Mouse (Mus musculus): ENCODE results near the gene Isoc2a. TPM values are rescaled to one million over a fixed set of nuclear protein-coding genes. Genes with fewer than 3 reads are reported as not detected.

Gene Isoc2a
- polyA plus RNA-seq, 1 experiment from 2014 or later: 0.82 TPM

Other genes starting within 250 kb of the Isoc2a start
- 1.5 and 2.1 TPM in 2 replicates for gene Tmem86b, start 245.7 kb upstream of the Isoc2a start, polyA plus RNA-seq (2014; fragmentation: Nextera tagmentation; extraction: Ambion mirVana)
- gene Ppp6r1, start 218.1 kb upstream of the Isoc2a start, polyA plus RNA-seq (2014; fragmentation: Nextera tagmentation; extraction: Ambion mirVana): 6.0 and 6.7 TPM in 2 replicates
- 108 and 120 TPM in 2 replicates for gene Hspbp1, start 192.1 kb upstream of the Isoc2a start, polyA plus RNA-seq (2014; fragmentation: Nextera tagmentation; extraction: Ambion mirVana)
- 2.7 and 3.4 TPM in 2 replicates for gene Brsk1, start 186.5 kb upstream of the Isoc2a start, polyA plus RNA-seq (2014; fragmentation: Nextera tagmentation; extraction: Ambion mirVana)
- gene Tmem150b, start 151.9 kb upstream of the Isoc2a start, polyA plus RNA-seq (2014; fragmentation: Nextera tagmentation; extraction: Ambion mirVana): 0.17 TPM in 1 of 2 replicates, not detected in the other
- 80.6 and 87.0 TPM in 2 replicates for gene Kmt5c, start 137.0 kb upstream of the Isoc2a start, polyA plus RNA-seq (2014; fragmentation: Nextera tagmentation; extraction: Ambion mirVana)
- 23.0 and 27.0 TPM in 2 replicates for gene Cox6b2, start 124.1 kb upstream of the Isoc2a start, polyA plus RNA-seq (2014; fragmentation: Nextera tagmentation; extraction: Ambion mirVana)
- gene Fam71e2, start 105.9 kb upstream of the Isoc2a start, polyA plus RNA-seq (2014; fragmentation: Nextera tagmentation; extraction: Ambion mirVana): not detected in 2 replicates
- gene Il11, start 94.3 kb upstream of the Isoc2a start, polyA plus RNA-seq (2014; fragmentation: Nextera tagmentation; extraction: Ambion mirVana): 0.16 TPM in 1 of 2 replicates, not detected in the other
- gene Tmem190, start 94.2 kb upstream of the Isoc2a start, polyA plus RNA-seq (2014; fragmentation: Nextera tagmentation; extraction: Ambion mirVana): not detected in 2 replicates
- 1.7 and 2.2 TPM in 2 replicates for gene Tmem238, start 87.5 kb upstream of the Isoc2a start, polyA plus RNA-seq (2014; fragmentation: Nextera tagmentation; extraction: Ambion mirVana)
- 157 and 169 TPM in 2 replicates for gene Rpl28, start 84.3 kb upstream of the Isoc2a start, polyA plus RNA-seq (2014; fragmentation: Nextera tagmentation; extraction: Ambion mirVana)
- gene Ube2s, start 64.6 kb upstream of the Isoc2a start, polyA plus RNA-seq (2014; fragmentation: Nextera tagmentation; extraction: Ambion mirVana): 422 and 471 TPM in 2 replicates
- gene Shisa7, start 32.5 kb upstream of the Isoc2a start, polyA plus RNA-seq (2014; fragmentation: Nextera tagmentation; extraction: Ambion mirVana): 3.1 and 3.2 TPM in 2 replicates
- gene Isoc2b, start 6.9 kb upstream of the Isoc2a start, polyA plus RNA-seq (2014; fragmentation: Nextera tagmentation; extraction: Ambion mirVana): 2.4 and 2.5 TPM in 2 replicates
- 0.29 TPM in 1 of 2 replicates, not detected in the other for gene Gm36210, start 29.4 kb downstream of the Isoc2a start, polyA plus RNA-seq (2014; fragmentation: Nextera tagmentation; extraction: Ambion mirVana)
- gene Zfp628, start 38.1 kb downstream of the Isoc2a start, polyA plus RNA-seq (2014; fragmentation: Nextera tagmentation; extraction: Ambion mirVana): 3.5 and 3.8 TPM in 2 replicates
- gene Nat14, start 44.9 kb downstream of the Isoc2a start, polyA plus RNA-seq (2014; fragmentation: Nextera tagmentation; extraction: Ambion mirVana): 6.4 and 7.1 TPM in 2 replicates
- 2.8 and 3.3 TPM in 2 replicates for gene Ssc5d, start 48.6 kb downstream of the Isoc2a start, polyA plus RNA-seq (2014; fragmentation: Nextera tagmentation; extraction: Ambion mirVana)
- not detected in 2 replicates for gene Sbk2, start 87.3 kb downstream of the Isoc2a start, polyA plus RNA-seq (2014; fragmentation: Nextera tagmentation; extraction: Ambion mirVana)
- gene Sbk3, start 94.0 kb downstream of the Isoc2a start, polyA plus RNA-seq (2014; fragmentation: Nextera tagmentation; extraction: Ambion mirVana): 0.09 TPM in 1 of 2 replicates, not detected in the other
- gene Zfp579, start 119.0 kb downstream of the Isoc2a start, polyA plus RNA-seq (2014; fragmentation: Nextera tagmentation; extraction: Ambion mirVana): 41.6 and 47.8 TPM in 2 replicates
- gene Zfp524, start 137.3 kb downstream of the Isoc2a start, polyA plus RNA-seq (2014; fragmentation: Nextera tagmentation; extraction: Ambion mirVana): 7.8 and 10.1 TPM in 2 replicates
- 50.2 and 50.6 TPM in 2 replicates for gene Fiz1, start 137.5 kb downstream of the Isoc2a start, polyA plus RNA-seq (2014; fragmentation: Nextera tagmentation; extraction: Ambion mirVana)
- gene Gm44973, start 138.3 kb downstream of the Isoc2a start, polyA plus RNA-seq (2014; fragmentation: Nextera tagmentation; extraction: Ambion mirVana): 0.36 and 1.1 TPM in 2 replicates
- gene Zfp865, start 143.2 kb downstream of the Isoc2a start, polyA plus RNA-seq (2014; fragmentation: Nextera tagmentation; extraction: Ambion mirVana): 5.5 and 5.6 TPM in 2 replicates
- gene Ccdc106, start 143.4 kb downstream of the Isoc2a start, polyA plus RNA-seq (2014; fragmentation: Nextera tagmentation; extraction: Ambion mirVana): 6.4 and 8.3 TPM in 2 replicates
- gene 4632433K11Rik, start 157.0 kb downstream of the Isoc2a start, polyA plus RNA-seq (2014; fragmentation: Nextera tagmentation; extraction: Ambion mirVana): 0.50 TPM in 1 of 2 replicates, not detected in the other
- gene Zfp784, start 161.3 kb downstream of the Isoc2a start, polyA plus RNA-seq (2014; fragmentation: Nextera tagmentation; extraction: Ambion mirVana): 2.7 and 3.2 TPM in 2 replicates
- gene Zfp580, start 174.4 kb downstream of the Isoc2a start, polyA plus RNA-seq (2014; fragmentation: Nextera tagmentation; extraction: Ambion mirVana): 42.3 and 48.9 TPM in 2 replicates
- 167 and 186 TPM in 2 replicates for gene U2af2, start 185.0 kb downstream of the Isoc2a start, polyA plus RNA-seq (2014; fragmentation: Nextera tagmentation; extraction: Ambion mirVana)
- 64.8 and 67.4 TPM in 2 replicates for gene Epn1, start 203.1 kb downstream of the Isoc2a start, polyA plus RNA-seq (2014; fragmentation: Nextera tagmentation; extraction: Ambion mirVana)
- not detected in 2 replicates for gene Rfpl4, start 239.8 kb downstream of the Isoc2a start, polyA plus RNA-seq (2014; fragmentation: Nextera tagmentation; extraction: Ambion mirVana)
- not detected in 2 replicates for gene Rasl2-9, start 248.8 kb downstream of the Isoc2a start, polyA plus RNA-seq (2014; fragmentation: Nextera tagmentation; extraction: Ambion mirVana)

Data from neural tube, embryonic 11.5 days (tissue).